Mouse (Mus musculus): ENCODE measurements around the gene Parn.

DNA sequence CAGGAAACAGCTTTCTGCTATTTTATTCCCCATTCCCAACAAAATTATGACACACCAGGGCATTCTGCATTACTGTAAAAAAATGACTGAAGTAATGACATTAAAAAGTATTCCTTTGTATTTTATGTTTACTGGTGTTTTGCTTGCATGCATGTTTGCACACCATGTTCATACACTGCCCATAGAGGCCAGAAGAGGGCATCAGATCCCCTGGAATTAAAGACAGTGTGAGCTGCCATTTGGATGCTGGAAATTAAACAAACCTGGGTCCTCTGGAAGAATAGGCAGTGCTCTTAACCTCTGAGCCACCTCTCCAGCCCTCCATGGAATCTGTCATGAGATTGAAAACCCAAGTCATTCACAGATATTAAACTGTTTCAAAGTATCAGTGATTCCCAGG, 135.1 kb downstream of the Parn start:
- peak; percentile 58; the same call in 1 of the 2 replicates for TF ChIP-seq CTCF (IDR thresholded peaks at IDR 0.05; ENCODE audit: borderline replicate concordance, extremely low read depth, insufficient read depth, insufficient read length)
- no peak for TF ChIP-seq POLR2A (IDR thresholded peaks at IDR 0.05; ENCODE audit: borderline replicate concordance, extremely low read depth, insufficient read depth, insufficient read length, poor library complexity, severe bottlenecking)
